In the genomic region with DNA sequence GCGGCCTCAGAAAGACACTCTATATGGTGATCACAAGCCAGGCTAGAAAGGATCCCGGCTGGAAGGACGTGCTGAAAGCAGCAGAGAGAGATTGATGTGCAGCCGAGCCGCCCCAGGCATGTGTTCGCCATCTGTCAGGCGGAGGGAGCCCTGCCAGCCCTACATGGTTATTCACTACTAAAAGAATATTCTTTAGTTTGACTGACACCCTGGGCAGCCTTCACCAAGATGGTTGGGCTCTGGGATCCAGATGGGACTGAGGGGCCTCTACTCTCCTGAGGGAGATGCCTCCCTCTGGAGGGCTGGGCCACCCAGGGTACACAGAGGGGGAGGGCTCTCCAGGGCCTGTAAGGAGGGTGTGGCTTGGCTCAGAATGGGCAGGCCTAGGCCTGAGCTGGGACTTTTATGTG, we compare ENCODE assay signal across 8 mouse cellular contexts.
A peak's percentile ranks its signal among the peaks of the same experiment; 100 is the strongest.
DNase-seq lines count a peak whose midpoint lies in the region; TF ChIP-seq lines count a peak whose summit lies in the region.

No protein-coding gene starts in this region.

- H3K27ac ChIP-seq in heart, adult 2 months: no peak overlapping the region

- DNase-seq in adrenal gland, postnatal 25 days: peak; percentile 12
- DNase-seq in adrenal gland, adult 2 months: no peak
- peak; percentile 86 for DNase-seq in embryo, embryonic 10 days (ENCODE audit: low spot score)
- DNase-seq in heart, adult 2 months: peak; percentile 32 to 38
- peak; percentile 84 to 91 for DNase-seq in layer of hippocampus, adult 18-20 months (ENCODE audit: low spot score in 2 of 2)
- peak; percentile 80 for DNase-seq in lung, postnatal 10 days
- peak; percentile 79 for DNase-seq in right cerebral cortex, postnatal 4 days
- no peak for DNase-seq in ovary, adult 18-20 months (ENCODE audit: low spot score)

- TF ChIP-seq CTCF in heart, adult 2 months (IDR thresholded peaks at IDR 0.05): no peak

- H3K27me3 ChIP-seq in heart, adult 2 months (ENCODE audit: control insufficient read depth, insufficient read depth, low read length): no peaks in the 10 kb centered on the region

- no peak for TF ChIP-seq POLR2A in heart, adult 2 months (IDR thresholded peaks at IDR 0.05; ENCODE audit: insufficient read depth, low read depth, low read length)

- H3K4me3 ChIP-seq in heart, adult 2 months: no peak overlapping the region

- no peaks in the 10 kb centered on the region for H3K79me2 ChIP-seq in heart, adult 2 months (replicated peaks; ENCODE audit: control insufficient read depth, insufficient read depth, low read length)

- WGBS in heart, adult 2 months: 62% methylated on average over 7 of the region's 7 CpGs

- H3K36me3 ChIP-seq in heart, adult 2 months (ENCODE audit: control insufficient read depth, insufficient read depth, low read length): no peaks in the 10 kb centered on the region

- no peak overlapping the region for H3K9ac ChIP-seq in heart, adult 2 months (ENCODE audit: low read depth, low read length)

- H3K4me1 ChIP-seq in heart, adult 2 months (ENCODE audit: control insufficient read depth, insufficient read depth, low read length): no peaks in the 10 kb centered on the region

- no peak for TF ChIP-seq EP300 in heart, adult 2 months (IDR thresholded peaks at IDR 0.05; ENCODE audit: insufficient read depth, low read depth, low read length)

- intact Hi-C loops in heart, adult 2 months (cut with DNase I): no loop called here

Comparison
In these comparisons a context has a peak if more than half of its experiments do, and no peak if none do; other contexts are left out.
1. DNase-seq: peak in adrenal gland, postnatal 25 days (single experiment), embryo, embryonic 10 days (single experiment), heart, adult 2 months (2 of 2), layer of hippocampus, adult 18-20 months (2 of 2), lung, postnatal 10 days (single experiment) and right cerebral cortex, postnatal 4 days (single experiment); none in adrenal gland, adult 2 months (single experiment) and ovary, adult 18-20 months (single experiment).